Mouse (Mus musculus) adipocyte (in vitro differentiated cells): ENCODE data around the gene Snrpd2.

ENCODE experiments used
- DNase-seq: peaks from one replicate; pipeline ENCODE4 v3.0.0-alpha.2; 2016; ENCODE audit warnings: low spot score

Snrpd2 gene

GRCm38 (mm10) chr7:19149626-19150025, at the start of gene Snrpd2:
Gene Snrpd2 (plus strand): TSS chr7:19149722.
- peak; percentile 95 for DNase-seq

GRCm38 (mm10) chr7:19100290-19100689, 49.2 kb upstream of the Snrpd2 start:
- DNase-seq, result no peak

GRCm38 (mm10) chr7:19103741-19104140, 45.8 kb upstream of the Snrpd2 start:
- DNase-seq, result no peak

DNA sequence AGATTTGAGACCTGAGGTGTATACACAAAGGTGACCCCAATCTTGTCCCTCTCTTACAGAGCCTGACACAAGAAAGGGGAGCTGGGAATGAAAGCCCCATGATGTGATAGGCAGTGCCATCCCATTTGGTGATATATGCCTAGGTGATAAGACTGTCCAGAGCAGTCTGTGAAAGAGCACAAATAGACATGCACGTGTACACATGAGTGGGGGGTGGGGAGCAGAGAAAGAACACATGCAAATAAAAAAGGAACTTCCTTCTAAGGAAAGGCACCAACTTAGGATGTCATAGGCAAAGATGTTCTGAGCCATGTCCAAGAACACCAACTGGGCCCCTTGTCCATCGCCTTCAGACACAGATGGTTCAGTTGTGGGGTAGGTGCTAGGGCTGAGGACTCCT, 45.0 kb upstream of the Snrpd2 start:
- DNase-seq, result no peak

GRCm38 (mm10) chr7:19107436-19107835, 42.1 kb upstream of the Snrpd2 start:
- DNase-seq, result no peak

GRCm38 (mm10) chr7:19109565-19109964, 40.0 kb upstream of the Snrpd2 start:
- no peak for DNase-seq

DNA sequence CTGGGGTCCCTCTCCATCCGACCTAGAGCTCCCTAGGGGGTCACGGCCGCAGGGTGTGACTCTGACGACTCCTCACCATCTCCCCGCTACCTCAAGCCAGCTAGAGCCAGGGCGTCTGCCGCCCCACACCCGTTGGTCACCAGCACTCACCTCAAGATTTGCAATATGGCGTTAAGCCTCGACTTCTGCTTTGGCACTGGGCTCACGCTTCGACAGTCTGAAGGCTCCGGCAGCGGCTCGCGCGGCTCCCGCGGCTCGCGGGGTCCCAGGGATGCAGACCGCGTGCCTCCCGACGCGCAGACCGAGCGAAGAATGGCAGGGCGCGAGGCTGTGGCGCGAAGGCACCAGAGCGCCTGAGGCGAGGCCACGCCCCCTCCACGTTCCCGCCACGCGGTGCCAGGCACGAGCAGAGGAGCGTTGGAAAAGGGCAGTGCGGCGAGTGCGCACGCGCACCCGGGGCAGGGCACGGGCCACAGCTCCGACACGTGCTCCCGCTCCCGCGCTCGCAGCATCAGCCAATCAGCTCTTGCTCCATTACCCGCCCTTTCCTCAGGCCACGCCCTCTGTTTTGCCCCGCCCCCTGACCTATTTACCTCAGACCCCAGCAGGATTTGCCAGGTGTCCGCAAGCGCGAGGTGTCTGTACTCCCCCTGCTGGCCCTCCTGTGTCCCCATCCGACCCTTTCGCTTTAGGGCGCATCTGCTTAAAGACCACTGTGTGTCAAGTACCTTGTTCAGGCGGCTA, 31.3 kb upstream of the Snrpd2 start, which contains the start of gene Gm4969:
Gene Gm4969 (minus strand): TSS at position 341 of the 744 bp plus-strand sequence.
- no peak for DNase-seq

- no peak for DNase-seq
Observed at GRCm38 (mm10) chr7:19119083-19119482, 30.4 kb upstream of the Snrpd2 start.

DNA sequence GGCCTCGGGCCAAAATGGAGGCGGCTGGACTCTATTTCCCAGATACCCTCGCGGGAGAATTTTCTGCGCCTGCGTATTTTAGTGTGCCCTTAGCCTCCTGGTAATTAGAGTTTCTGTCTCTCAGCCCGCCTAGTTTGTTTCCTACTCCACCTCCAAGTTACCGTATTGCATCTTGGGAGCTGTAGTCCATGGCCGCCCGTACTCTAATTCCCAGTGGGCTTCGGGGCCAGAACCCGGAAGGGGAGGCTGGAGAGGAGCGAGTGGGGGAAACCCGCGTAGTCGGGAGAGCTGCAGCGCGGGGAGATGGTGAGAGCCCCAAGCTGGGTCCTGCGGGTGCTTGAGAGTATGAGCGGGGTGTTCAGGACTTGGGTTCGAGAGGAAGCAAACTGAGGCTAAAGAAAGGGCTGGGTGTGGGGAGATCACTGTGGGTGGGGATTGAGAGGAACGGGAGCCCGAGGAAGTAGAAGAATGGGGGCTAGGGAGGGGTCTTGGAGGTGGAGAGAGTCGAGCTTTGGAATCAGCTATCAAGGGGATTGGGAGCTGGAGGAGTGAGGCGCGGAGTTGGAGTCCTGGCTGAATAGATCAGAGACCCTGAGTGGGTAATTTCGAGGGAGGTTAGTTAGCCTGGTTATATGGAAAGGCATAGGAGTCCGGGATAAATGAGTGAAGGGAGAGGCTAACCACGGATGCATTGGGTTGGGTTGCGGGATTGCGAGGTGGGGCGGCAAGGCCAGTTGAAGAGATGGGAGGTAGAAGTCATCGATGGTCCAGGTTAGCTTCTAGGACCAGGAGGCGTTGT, 29.7 kb upstream of the Snrpd2 start, which contains the start of gene Fbxo46:
Gene Fbxo46 (plus strand): TSS at position 229 of the 799 bp plus-strand sequence.
- peak; percentile 96 for DNase-seq

DNA sequence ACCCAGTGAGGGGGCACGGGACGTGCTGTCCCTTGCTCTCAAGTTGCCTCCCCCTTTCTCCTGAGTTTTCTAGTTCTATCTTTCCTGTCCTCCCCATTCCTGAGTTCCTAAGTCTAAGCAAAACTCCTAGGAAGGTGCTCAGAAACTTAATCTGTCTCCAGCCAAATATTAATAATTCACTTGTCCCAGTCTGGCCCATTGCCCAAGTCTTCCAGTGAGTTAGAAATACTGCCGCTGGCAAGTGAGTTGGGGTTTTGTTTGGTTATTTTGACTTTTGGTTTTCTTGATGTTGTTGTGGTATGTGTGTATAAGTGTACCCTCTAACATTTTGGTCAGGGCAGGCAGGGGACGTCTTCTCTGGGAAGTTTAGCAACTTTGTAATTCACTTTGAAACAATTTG, 27.8 kb upstream of the Snrpd2 start:
- peak; percentile 57 for DNase-seq

DNA sequence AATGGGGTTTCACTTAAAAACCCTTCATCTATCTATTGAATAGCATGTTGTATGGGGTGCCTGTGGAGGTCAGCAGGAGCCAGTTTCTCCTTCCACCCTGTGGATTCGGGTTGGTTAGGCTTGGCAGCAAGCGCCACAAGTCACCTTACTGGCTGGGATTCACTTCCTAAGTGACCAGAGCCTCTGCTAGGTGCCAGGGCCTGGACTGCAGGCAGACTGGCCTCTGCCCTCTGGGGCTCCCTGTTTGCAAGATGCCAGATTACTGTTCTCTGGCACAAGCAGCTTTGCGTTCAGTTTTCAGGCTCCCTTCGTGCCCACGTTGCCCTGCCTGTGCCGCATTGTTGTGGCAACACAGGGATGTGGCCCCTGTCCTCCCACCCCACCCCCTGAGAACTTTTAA, 24.8 kb upstream of the Snrpd2 start:
- DNase-seq, result no peak

DNA sequence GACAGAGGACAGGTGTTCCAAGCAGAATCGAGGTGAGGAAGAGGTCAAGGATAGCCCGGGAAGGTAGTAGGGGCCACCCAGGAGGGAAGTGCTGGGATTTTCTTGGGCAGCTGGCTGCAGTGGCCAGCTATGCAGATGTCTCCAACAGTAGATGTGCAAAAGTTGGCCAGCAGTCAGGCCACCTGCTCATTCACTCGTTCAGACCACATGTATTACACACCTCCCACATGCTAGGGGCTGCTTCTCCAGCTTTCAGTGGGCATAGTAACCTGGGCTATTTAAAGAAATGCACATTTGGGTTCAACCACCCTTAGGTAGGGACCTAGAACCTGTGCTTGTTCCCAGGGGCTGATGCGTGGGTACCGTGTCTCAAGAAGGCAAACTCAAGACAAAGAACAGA, 21.8 kb upstream of the Snrpd2 start:
- no peak for DNase-seq

GRCm38 (mm10) chr7:19129396-19129795, 20.1 kb upstream of the Snrpd2 start:
- no peak for DNase-seq

- peak; percentile 42 for DNase-seq
Observed at GRCm38 (mm10) chr7:19130657-19131056, 18.9 kb upstream of the Snrpd2 start.

DNA sequence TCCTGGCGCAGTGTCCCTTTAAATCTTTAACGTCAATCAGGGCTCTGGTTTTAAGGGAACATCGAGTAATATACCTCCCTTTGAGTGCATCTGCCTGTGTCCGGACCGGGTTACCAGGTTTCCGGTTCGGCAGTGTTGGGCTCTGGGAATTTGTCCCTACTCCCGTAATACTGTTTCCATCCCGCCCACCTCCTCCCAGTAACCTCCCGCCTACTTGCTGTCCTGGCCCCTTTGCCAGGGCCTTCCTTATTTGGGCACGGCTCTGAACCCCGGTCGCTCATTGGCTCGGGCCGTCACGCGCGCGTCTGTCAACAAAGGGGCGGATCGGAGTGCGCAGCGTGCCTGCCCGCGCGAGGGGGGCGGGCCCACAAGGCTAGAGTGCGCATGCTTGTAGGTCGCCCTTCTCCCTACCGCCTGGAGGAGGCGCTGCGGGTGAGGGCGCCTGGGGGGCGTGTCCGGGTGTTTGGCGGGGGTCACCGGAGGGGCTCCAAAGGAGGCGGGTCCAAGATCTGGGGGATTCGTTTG, 18.1 kb upstream of the Snrpd2 start:
- peak; percentile 97 for DNase-seq

DNA sequence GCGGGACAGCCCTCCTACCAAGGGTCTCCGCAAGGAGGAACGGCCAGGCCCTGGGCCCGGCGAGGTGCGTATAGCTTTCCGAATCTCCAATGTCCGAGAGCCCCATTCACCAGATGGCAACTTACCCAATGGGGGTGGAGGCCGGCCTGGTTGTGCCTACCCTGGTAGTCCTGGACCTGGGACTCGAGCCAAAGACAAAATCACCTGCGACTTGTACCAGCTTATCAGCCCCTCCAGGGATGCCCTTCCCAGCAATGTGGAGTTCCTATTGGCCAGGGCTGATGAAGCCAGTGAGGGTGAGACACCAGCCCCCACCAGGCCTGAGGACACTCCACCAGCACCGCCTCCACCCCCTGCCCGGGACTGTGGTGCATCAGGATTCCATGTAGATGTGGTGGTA, 13.4 kb upstream of the Snrpd2 start:
- DNase-seq, result no peak

GRCm38 (mm10) chr7:19136673-19137334, 12.7 kb upstream of the Snrpd2 start:
- DNase-seq, result no peak

GRCm38 (mm10) chr7:19137380-19137779, 12.1 kb upstream of the Snrpd2 start:
- peak; percentile 39 for DNase-seq

- no peak for DNase-seq
Observed at GRCm38 (mm10) chr7:19146793-19147192, 2.7 kb upstream of the Snrpd2 start.

DNA sequence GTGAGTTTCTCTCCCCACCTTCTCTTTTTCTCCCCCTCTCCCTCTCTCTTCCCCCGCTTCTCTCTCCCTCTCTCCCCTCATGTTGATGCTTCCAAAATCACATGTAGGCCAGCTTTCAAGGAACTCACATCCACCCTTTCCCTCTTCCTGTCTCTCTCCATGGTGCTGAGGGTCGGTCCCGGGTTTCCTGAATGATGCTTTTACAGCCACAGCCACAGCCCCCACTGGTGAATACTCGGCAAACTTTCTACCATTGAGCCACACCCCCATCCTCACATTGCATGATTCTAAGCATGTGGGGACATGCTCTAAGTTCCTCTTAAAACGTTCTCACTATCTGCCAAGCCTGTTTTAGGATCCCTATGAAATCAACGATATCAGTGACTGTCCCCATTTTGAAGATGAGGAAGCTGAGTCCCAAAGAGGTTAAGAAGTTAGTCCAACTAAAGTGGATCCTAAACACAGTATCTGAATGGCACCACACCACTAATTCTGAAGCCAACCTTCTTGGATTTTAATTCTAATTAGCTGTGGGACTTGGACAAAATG, 2.0 kb upstream of the Snrpd2 start:
- no peak for DNase-seq

- DNase-seq, result no peak
Observed at GRCm38 (mm10) chr7:19148180-19148874, 1.2 kb upstream of the Snrpd2 start.
